Mouse (Mus musculus): ENCODE measurements at regions not wholly inside any gene's neighbourhood (a gene's known extent, or its start where the extent isn't known, plus 50 kb on each side); places are given as distances from the start of the nearest gene placed in this dataset.

GRCm38 (mm10) chr13:51992878-51993277, 146.4 kb downstream of the Gadd45g start:
- DNase-seq (ENCODE audit: low read depth, low spot score) = no peak
- Histone ChIP-seq H3K9me3 (replicated peaks; ENCODE audit: insufficient read depth, low read length) (no peaks in the 10 kb centered on the region), H3K27ac (ENCODE audit: control insufficient read depth, low read depth, low read length) (no peak overlapping the region), H3K79me2 (ENCODE audit: control insufficient read depth, insufficient read depth, low read length, poor library complexity) (no peaks in the 10 kb centered on the region), H3K36me3 (ENCODE audit: control insufficient read depth in 1 of 2, insufficient read depth in 2 of 2, low read length in 2 of 2) (no peaks in the 10 kb centered on the region), H3K4me3 (ENCODE audit: control insufficient read depth in 1 of 2, insufficient read depth in 1 of 2, low read depth in 2 of 2, low read length in 2 of 2) (no peak overlapping the region), H3K27me3 (ENCODE audit: control insufficient read depth in 1 of 2, insufficient read depth in 2 of 2, low read length in 2 of 2) (no peaks in the 10 kb centered on the region), H3K4me1 (ENCODE audit: control insufficient read depth in 1 of 2, insufficient read depth in 2 of 2, low read length in 2 of 2) (no peaks in the 10 kb centered on the region), H3K9ac (ENCODE audit: control insufficient read depth, low read depth, low read length, poor library complexity, severe bottlenecking) (no peak overlapping the region)
- no peak for TF ChIP-seq MEF2A (IDR thresholded peaks at IDR 0.05; ENCODE audit: extremely low read depth, insufficient replicate concordance, low read depth, low read length, poor library complexity, severe bottlenecking)
- TF ChIP-seq ELF1 (IDR thresholded peaks at IDR 0.05; ENCODE audit: low read depth, low read length) = no peak
- TF ChIP-seq ZKSCAN1 (IDR thresholded peaks at IDR 0.05; ENCODE audit: low read depth, low read length) = no peak
- no peak for TF ChIP-seq MAX (IDR thresholded peaks at IDR 0.05; ENCODE audit: low read length)
- TF ChIP-seq NELFE (IDR thresholded peaks at IDR 0.05; ENCODE audit: low read depth, low read length) = no peak
- no peak for TF ChIP-seq GABPA (IDR thresholded peaks at IDR 0.05; ENCODE audit: low read depth, low read length)
- TF ChIP-seq SMC3 (IDR thresholded peaks at IDR 0.05; ENCODE audit: low read depth, low read length) = no peak
- TF ChIP-seq CTCF (IDR thresholded peaks at IDR 0.05 in 2 of 3, conservative IDR thresholded peaks at IDR 0.05 in 1 of 3; ENCODE audit: control insufficient read depth in 1 of 3, insufficient read depth in 1 of 3, low read depth in 2 of 3, low read length in 3 of 3, poor library complexity in 1 of 3, severe bottlenecking in 1 of 3) = no peak

- no peak for TF ChIP-seq ZKSCAN1 (IDR thresholded peaks at IDR 0.05; ENCODE audit: low read depth, low read length)
- no peak for TF ChIP-seq CTCF (IDR thresholded peaks at IDR 0.05 in 2 of 3, conservative IDR thresholded peaks at IDR 0.05 in 1 of 3; ENCODE audit: control insufficient read depth in 1 of 3, insufficient read depth in 1 of 3, low read depth in 2 of 3, low read length in 3 of 3, poor library complexity in 1 of 3, severe bottlenecking in 1 of 3)
- TF ChIP-seq TAL1 (IDR thresholded peaks at IDR 0.05; ENCODE audit: low read length) = no peak
- no peak for TF ChIP-seq MEF2A (IDR thresholded peaks at IDR 0.05; ENCODE audit: extremely low read depth, insufficient replicate concordance, low read depth, low read length, poor library complexity, severe bottlenecking)
- TF ChIP-seq NELFE (IDR thresholded peaks at IDR 0.05; ENCODE audit: low read depth, low read length) = no peak
- no peak for TF ChIP-seq POLR2AphosphoS2 (IDR thresholded peaks at IDR 0.05; ENCODE audit: low read length)
- no peak for TF ChIP-seq CHD1 (IDR thresholded peaks at IDR 0.05; ENCODE audit: low read depth, low read length)
- no peak for TF ChIP-seq GABPA (IDR thresholded peaks at IDR 0.05; ENCODE audit: low read depth, low read length)
- no peak for TF ChIP-seq ETS1 (IDR thresholded peaks at IDR 0.05; ENCODE audit: low read depth, low read length)
- no peak for TF ChIP-seq MAX (IDR thresholded peaks at IDR 0.05; ENCODE audit: low read length)
- TF ChIP-seq MYC (IDR thresholded peaks at IDR 0.05; ENCODE audit: low read depth, low read length) = no peak
- Histone ChIP-seq H3K79me2 (ENCODE audit: control insufficient read depth, insufficient read depth, low read length, poor library complexity) (no peaks in the 10 kb centered on the region), H3K4me1 (ENCODE audit: control insufficient read depth in 1 of 2, insufficient read depth in 2 of 2, low read length in 2 of 2) (no peaks in the 10 kb centered on the region), H3K27me3 (ENCODE audit: control insufficient read depth in 1 of 2, insufficient read depth in 2 of 2, low read length in 2 of 2) (no peaks in the 10 kb centered on the region), H3K4me3 (ENCODE audit: control insufficient read depth in 1 of 2, insufficient read depth in 1 of 2, low read depth in 2 of 2, low read length in 2 of 2) (no peak overlapping the region), H3K9me3 (replicated peaks; ENCODE audit: insufficient read depth, low read length) (no peaks in the 10 kb centered on the region), H3K27ac (ENCODE audit: control insufficient read depth, low read depth, low read length) (no peak overlapping the region), H3K36me3 (ENCODE audit: control insufficient read depth in 1 of 2, insufficient read depth in 2 of 2, low read length in 2 of 2) (no peaks in the 10 kb centered on the region), H3K9ac (ENCODE audit: control insufficient read depth, low read depth, low read length, poor library complexity, severe bottlenecking) (no peak overlapping the region)
- DNase-seq (ENCODE audit: low read depth, low spot score) = no peak
Observed at GRCm38 (mm10) chr13:51996163-51996562, 149.7 kb downstream of the Gadd45g start.

- DNase-seq (ENCODE audit: low read depth, low spot score) = no peak
- H3K4me3 ChIP-seq (ENCODE audit: control insufficient read depth in 1 of 2, insufficient read depth in 1 of 2, low read depth in 2 of 2, low read length in 2 of 2) = no peak overlapping the region
- no peaks in the 10 kb centered on the region for H3K36me3 ChIP-seq (ENCODE audit: control insufficient read depth in 1 of 2, insufficient read depth in 2 of 2, low read length in 2 of 2)
- no peaks in the 10 kb centered on the region for H3K4me1 ChIP-seq (ENCODE audit: control insufficient read depth in 1 of 2, insufficient read depth in 2 of 2, low read length in 2 of 2)
- H3K9ac ChIP-seq (ENCODE audit: control insufficient read depth, low read depth, low read length, poor library complexity, severe bottlenecking) = no peak overlapping the region
- TF ChIP-seq NELFE (IDR thresholded peaks at IDR 0.05; ENCODE audit: low read depth, low read length) (no peak), HCFC1 (IDR thresholded peaks at IDR 0.05; ENCODE audit: low read depth, low read length) (no peak), CTCF (IDR thresholded peaks at IDR 0.05 in 2 of 3, conservative IDR thresholded peaks at IDR 0.05 in 1 of 3; ENCODE audit: control insufficient read depth in 1 of 3, insufficient read depth in 1 of 3, low read depth in 2 of 3, low read length in 3 of 3, poor library complexity in 1 of 3, severe bottlenecking in 1 of 3) (no peak), MAX (IDR thresholded peaks at IDR 0.05; ENCODE audit: low read length) (no peak), NRF1 (IDR thresholded peaks at IDR 0.05; ENCODE audit: insufficient read depth, low read depth, low read length, poor library complexity, severe bottlenecking) (no peak), TBP (IDR thresholded peaks at IDR 0.05; ENCODE audit: low read depth, low read length) (no peak), ELF1 (IDR thresholded peaks at IDR 0.05; ENCODE audit: low read depth, low read length) (no peak), MXI1 (IDR thresholded peaks at IDR 0.05; ENCODE audit: low read depth, low read length) (no peak), ZC3H11A (IDR thresholded peaks at IDR 0.05; ENCODE audit: low read depth, low read length) (no peak), POLR2A (IDR thresholded peaks at IDR 0.05; ENCODE audit: control insufficient read depth in 1 of 2, insufficient read depth in 1 of 2, low read depth in 1 of 2, low read length in 2 of 2, poor library complexity in 1 of 2) (no peak), ZNF384 (IDR thresholded peaks at IDR 0.05; ENCODE audit: low read depth, low read length) (no peak), KAT2A (conservative IDR thresholded peaks at IDR 0.05; ENCODE audit: low read depth, low read length) (no peak), RCOR1 (IDR thresholded peaks at IDR 0.05; ENCODE audit: low read depth, low read length) (no peak), GABPA (IDR thresholded peaks at IDR 0.05; ENCODE audit: low read depth, low read length) (no peak), GATA1 (IDR thresholded peaks at IDR 0.05; ENCODE audit: low read depth, low read length) (no peak)
- no peak overlapping the region for H3K27ac ChIP-seq (ENCODE audit: control insufficient read depth, low read depth, low read length)
- H3K79me2 ChIP-seq (ENCODE audit: control insufficient read depth, insufficient read depth, low read length, poor library complexity) = no peaks in the 10 kb centered on the region
- H3K27me3 ChIP-seq (ENCODE audit: control insufficient read depth in 1 of 2, insufficient read depth in 2 of 2, low read length in 2 of 2) = no peaks in the 10 kb centered on the region
- H3K9me3 ChIP-seq (replicated peaks; ENCODE audit: insufficient read depth, low read length) = no peaks in the 10 kb centered on the region
Observed at GRCm38 (mm10) chr13:51998542-51998941, 152.1 kb downstream of the Gadd45g start.

Measured in MEL (cell line).